Mouse (Mus musculus) induced T-regulatory cell, adult 2 months (primary cell): Measurements from ENCODE around the gene Amotl1.
"Not testable (repeated sequence)": the region's sequence is repeated elsewhere in the genome, so short reads cannot be mapped to it uniquely, and the experiment has no call there.

ENCODE experiments used
- DNase-seq: peaks from one replicate; pipeline ENCODE4 v3.0.0-alpha.2; 2012; ENCODE audit warnings: low read depth

The Amotl1 gene

GRCm38 (mm10) chr9:14604363-14604762 is 40.5 kb downstream of the Amotl1 start:
- DNase-seq: no peak

- DNase-seq: no peak
Observed at GRCm38 (mm10) chr9:14603475-14603874, 41.4 kb downstream of the Amotl1 start.

GRCm38 (mm10) chr9:14599799-14600198 is 45.1 kb downstream of the Amotl1 start:
- no peak for DNase-seq

- DNase-seq: no peak
Observed at GRCm38 (mm10) chr9:14598157-14598556, 46.7 kb downstream of the Amotl1 start.

GRCm38 (mm10) chr9:14597429-14597828 is 47.4 kb downstream of the Amotl1 start:
- DNase-seq: no peak

- no peak for DNase-seq
Observed at GRCm38 (mm10) chr9:14596858-14597257, 48.0 kb downstream of the Amotl1 start.

GRCm38 (mm10) chr9:14596427-14596826 is 48.4 kb downstream of the Amotl1 start:
- DNase-seq: no peak

- no peak for DNase-seq
Observed at GRCm38 (mm10) chr9:14595893-14596292, 49.0 kb downstream of the Amotl1 start.

- no peak for DNase-seq
Observed at GRCm38 (mm10) chr9:14593880-14594279, 51.0 kb downstream of the Amotl1 start.

- no peak for DNase-seq
Observed at GRCm38 (mm10) chr9:14590666-14591065, 54.2 kb downstream of the Amotl1 start.

GRCm38 (mm10) chr9:14588690-14589089 is 56.2 kb downstream of the Amotl1 start:
- DNase-seq: no peak

GRCm38 (mm10) chr9:14585702-14586101 is 59.2 kb downstream of the Amotl1 start:
- DNase-seq: no peak

- no peak for DNase-seq
Observed at GRCm38 (mm10) chr9:14578960-14579359, 65.9 kb downstream of the Amotl1 start.

- DNase-seq: not testable (repeated sequence)
Observed at GRCm38 (mm10) chr9:14576359-14576758, 68.5 kb downstream of the Amotl1 start.

- no peak for DNase-seq
Observed at GRCm38 (mm10) chr9:14574760-14575399, 70.0 kb downstream of the Amotl1 start.

- no peak for DNase-seq
Observed at GRCm38 (mm10) chr9:14569175-14569975, 75.5 kb downstream of the Amotl1 start.

GRCm38 (mm10) chr9:14568487-14568886 is 76.4 kb downstream of the Amotl1 start:
- DNase-seq: peak; percentile 59

- DNase-seq: no peak
Observed at GRCm38 (mm10) chr9:14564486-14564885, 80.4 kb downstream of the Amotl1 start.

GRCm38 (mm10) chr9:14563351-14563750 is 81.5 kb downstream of the Amotl1 start:
- no peak for DNase-seq

- no peak for DNase-seq
Observed at GRCm38 (mm10) chr9:14560545-14560944, 84.3 kb downstream of the Amotl1 start.

GRCm38 (mm10) chr9:14559996-14560395 is 84.9 kb downstream of the Amotl1 start:
- no peak for DNase-seq

GRCm38 (mm10) chr9:14559430-14559829 is 85.4 kb downstream of the Amotl1 start:
- no peak for DNase-seq

- DNase-seq: no peak
Observed at GRCm38 (mm10) chr9:14558332-14558731, 86.5 kb downstream of the Amotl1 start.

GRCm38 (mm10) chr9:14548366-14548761 is 96.5 kb downstream of the Amotl1 start:
- DNase-seq: no peak
